Mouse (Mus musculus): ENCODE measurements around the gene Sowahc. TPM values are rescaled to one million over a fixed set of nuclear protein-coding genes. Genes with fewer than 3 reads are reported as not detected.

The Sowahc gene
- polyA plus RNA-seq, 1 experiment from 2014 or later = 11.9 TPM

Other genes with a start within 250 kb of the Sowahc start
- gene Sept10, start 106 bp upstream of the Sowahc start, polyA plus RNA-seq (2014; fragmentation: Nextera tagmentation; extraction: Ambion mirVana) = 32.0 and 32.4 TPM in 2 replicates
- 44.6 and 51.6 TPM in 2 replicates for gene P4ha1, start 101.3 kb downstream of the Sowahc start, polyA plus RNA-seq (2014; fragmentation: Nextera tagmentation; extraction: Ambion mirVana)
- 3.9 and 4.6 TPM in 2 replicates for gene Gm10273, start 173.7 kb downstream of the Sowahc start, polyA plus RNA-seq (2014; fragmentation: Nextera tagmentation; extraction: Ambion mirVana)
- 0.18 and 0.22 TPM in 2 replicates for gene Pla2g12b, start 181.7 kb downstream of the Sowahc start, polyA plus RNA-seq (2014; fragmentation: Nextera tagmentation; extraction: Ambion mirVana)
- 0.28 and 0.95 TPM in 2 replicates for gene Oit3, start 219.8 kb downstream of the Sowahc start, polyA plus RNA-seq (2014; fragmentation: Nextera tagmentation; extraction: Ambion mirVana)